Mouse (Mus musculus) kidney, postnatal 0 days (tissue): ENCODE data around the gene Lrrc8a. TPM values are rescaled to one million over a fixed set of nuclear protein-coding genes. Genes with fewer than 3 reads are reported as not detected.

ENCODE experiments used
- ATAC-seq: fragments of 200-750 bp; cut with Nextera tagmentation; replicated peaks from 2 replicates; pipeline ENCODE4 v1.8.0; 2017; ENCODE audit warnings: low read depth, moderate number of reproducible peaks, moderate TSS enrichment, moderate library complexity; ENCODE audit not compliant: low FRiP score
- DNase-seq: peaks from one replicate; pipeline ENCODE4 v3.0.0-alpha.2; 2016; ENCODE audit warnings: low spot score
- H3K27ac ChIP-seq: fragments of 300-500 bp; sonication (generic); 2 replicates; pipeline ENCODE4 v1.5.1; 2014; ENCODE audit warnings: mild to moderate bottlenecking
- H3K27me3 ChIP-seq: fragments of 300-500 bp; sonication (generic); 2 replicates; pipeline ENCODE4 v1.6.1; 2014; ENCODE audit warnings: low read length, mixed read lengths; ENCODE audit not compliant: insufficient read depth
- H3K36me3 ChIP-seq: fragments of 300-500 bp; sonication (generic); 2 replicates; pipeline ENCODE4 v1.6.1; 2014; ENCODE audit warnings: low read length, mixed read lengths; ENCODE audit not compliant: insufficient read depth
- H3K4me1 ChIP-seq: fragments of 300-500 bp; sonication (generic); replicated peaks from 2 replicates; pipeline ENCODE4 v1.6.1; 2014; ENCODE audit warnings: antibody characterized with exemption, low read length, mixed read lengths; ENCODE audit not compliant: insufficient read depth
- H3K4me2 ChIP-seq: fragments of 300-500 bp; sonication (generic); 2 replicates; pipeline ENCODE4 v1.6.1; 2014; ENCODE audit warnings: mild to moderate bottlenecking, low read length, moderate library complexity, mixed read lengths
- H3K4me3 ChIP-seq: fragments of 300-500 bp; sonication (generic); replicated peaks from 2 replicates; pipeline ENCODE4 v1.5.1; 2014; ENCODE audit warnings: low read depth, low read length
- H3K9ac ChIP-seq: fragments of 300-500 bp; sonication (generic); 2 replicates; pipeline ENCODE4 v1.6.1; 2014; ENCODE audit warnings: low read depth, low read length
- H3K9me3 ChIP-seq: fragments of 300-500 bp; sonication (generic); replicated peaks from 2 replicates; pipeline ENCODE4 v1.6.1; 2016; ENCODE audit warnings: low read length, inconsistent platforms, mixed read lengths
- CTCF ChIP-seq: IDR thresholded peaks from 2 replicates; pipeline ENCODE4 v1.5.1; 2016; ENCODE audit warnings: antibody characterized with exemption, low read depth, mild to moderate bottlenecking, moderate library complexity
- WGBS: fragments of 180-500 bp; shearing (Covaris S2); extraction: QIAGEN DNeasy Blood & Tissue Kit; methylation state at CpG from one replicate; pipeline ENCODE4 v1.1.7; 2014; 5-methylcytosine and 5-hydroxymethylcytosine counted together
- polyA plus RNA-seq: library from polyadenylated mRNA; unstranded; fragments of >200 nt; fragmentation: Nextera tagmentation; extraction: Ambion mirVana; gene quantifications from 2 replicates; pipeline ENCODE4 v1.2.1, GENCODE M21; 2015

The Lrrc8a gene
- polyA plus RNA-seq, 1 experiment from 2014 or later, result 50.2 TPM

- Histone ChIP-seq H3K27ac (no peak overlapping the region), H3K4me3 (peak overlapping the region; percentile 96), H3K9ac (no peak overlapping the region), H3K27me3 (no peaks in the 10 kb centered on the region), H3K4me1 (peaks cover 19% of the 10 kb centered on the region), H3K36me3 (no peaks in the 10 kb centered on the region), H3K9me3 (no peaks in the 10 kb centered on the region), H3K4me2 (peak overlapping the region; percentile 93)
- no peak for TF ChIP-seq CTCF
- DNase-seq, result no peak
- no peak for ATAC-seq
- 96% methylated on average over 5 of the region's 5 CpGs for WGBS
Observed at GRCm38 (mm10) chr2:30285004-30285403, 47.5 kb downstream of the Lrrc8a start.

DNA sequence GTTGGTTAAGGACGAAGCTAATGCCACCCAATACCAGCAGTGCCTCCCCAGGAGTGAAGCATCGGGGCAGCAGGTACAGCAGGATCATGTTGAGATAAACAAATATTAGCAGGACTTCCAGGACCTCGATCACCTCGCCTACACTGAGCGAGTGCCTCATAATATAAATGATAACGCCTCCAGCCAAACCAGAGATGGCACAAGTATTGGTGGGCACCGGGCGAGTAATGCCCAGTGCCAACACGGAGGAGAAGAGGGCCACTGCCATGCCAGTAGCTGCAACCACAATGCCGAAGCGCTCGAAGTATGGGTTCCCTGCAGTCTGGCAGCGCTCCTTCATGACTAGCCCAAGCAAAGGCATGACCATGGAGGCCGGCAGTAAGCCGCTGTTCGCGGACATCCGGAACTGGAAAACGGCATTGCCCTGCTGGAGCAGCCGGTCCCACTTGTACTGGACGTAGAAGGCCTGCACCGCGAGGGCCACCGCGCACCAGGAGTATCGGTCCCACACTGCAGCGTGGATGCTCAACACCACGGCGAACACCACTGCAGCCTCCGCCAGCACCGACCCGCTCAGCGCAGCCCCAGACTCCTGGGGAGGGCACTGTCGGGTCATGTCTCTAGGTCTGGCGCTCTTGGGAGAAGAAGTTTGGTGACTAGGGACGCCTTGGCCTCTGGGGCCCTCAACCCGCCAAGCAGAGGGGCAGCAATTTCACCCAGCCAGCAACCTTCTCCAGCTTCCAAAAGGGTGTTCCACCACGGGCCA, 48.1 kb downstream of the Lrrc8a start:
- peak overlapping the region; percentile 87 for H3K9ac ChIP-seq
- peak overlapping the region; percentile 63; the same call in 1 of the 2 replicates for H3K27ac ChIP-seq
- peak overlapping the region; percentile 93 for H3K4me2 ChIP-seq
- H3K9me3 ChIP-seq, result no peaks in the 10 kb centered on the region
- peak overlapping the region; percentile 96 for H3K4me3 ChIP-seq
- DNase-seq (no peak), ATAC-seq (peak; percentile 70)
- no peaks in the 10 kb centered on the region for H3K27me3 ChIP-seq
- 12% methylated on average over 38 of the region's 38 CpGs for WGBS
- no peak for TF ChIP-seq CTCF
- H3K36me3 ChIP-seq, result no peaks in the 10 kb centered on the region
- H3K4me1 ChIP-seq, result peaks cover 19% of the 10 kb centered on the region

GRCm38 (mm10) chr2:30286192-30287026, 48.9 kb downstream of the Lrrc8a start, which contains the start of the genes Dolk and Nup188:
Dolk (minus strand) TSS chr2:30286334.
Nup188 (plus strand) TSS chr2:30286397.
- ATAC-seq (peak; percentile 92), DNase-seq (peak; percentile 97)
- no peak for TF ChIP-seq CTCF
- Histone ChIP-seq H3K4me3 (peak within 1 kb of the TSS; percentile 96), H3K9ac (peak within 1 kb of the TSS; percentile 87), H3K9me3 (no peaks in the 10 kb centered on the region), H3K4me2 (peak within 1 kb of the TSS; percentile 93), H3K4me1 (peaks cover 19% of the 10 kb centered on the region), H3K27ac (peak within 1 kb of the TSS; percentile 63; the same call in 1 of the 2 replicates), H3K27me3 (no peaks in the 10 kb centered on the region), H3K36me3 (no peaks in the 10 kb centered on the region)
- under 1% methylated on average over 64 of the region's 68 CpGs for WGBS

DNA sequence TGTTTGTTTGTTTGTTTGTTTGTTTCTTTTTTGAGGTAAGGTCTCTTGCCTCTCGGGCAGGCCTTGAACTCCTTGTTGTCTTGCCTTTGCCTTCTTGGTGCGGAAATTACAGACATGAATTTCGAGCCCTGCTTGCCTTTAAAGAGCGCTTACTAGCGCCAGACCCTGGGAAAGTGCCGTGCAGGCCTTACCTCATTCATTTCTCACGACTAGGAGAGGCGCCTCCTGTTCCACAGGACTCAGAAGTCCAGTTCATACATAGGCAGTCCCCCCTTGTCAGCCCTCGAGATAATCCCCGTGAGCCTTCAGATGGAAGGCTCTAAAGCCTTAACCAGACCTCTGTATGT, 49.5 kb downstream of the Lrrc8a start:
- WGBS, result 1% methylated on average over 10 of the region's 10 CpGs
- H3K4me2 ChIP-seq, result peak overlapping the region; percentile 93

GRCm38 (mm10) chr2:30299525-30299924, 62.0 kb downstream of the Lrrc8a start:
- H3K4me3 ChIP-seq, result no peak overlapping the region
- H3K27me3 ChIP-seq, result no peaks in the 10 kb centered on the region
- peaks cover 37% of the 10 kb centered on the region for H3K36me3 ChIP-seq
- ATAC-seq (no peak), DNase-seq (peak; percentile 15)
- no peaks in the 10 kb centered on the region for H3K9me3 ChIP-seq
- 83% methylated on average over 3 of the region's 3 CpGs for WGBS
- no peak overlapping the region for H3K4me2 ChIP-seq
- no peaks in the 10 kb centered on the region for H3K4me1 ChIP-seq
- TF ChIP-seq CTCF, result peak; percentile 54; the same call in 1 of the 2 replicates
- no peak overlapping the region for H3K9ac ChIP-seq
- no peak overlapping the region for H3K27ac ChIP-seq

More for the DNA sequence above, 49.5 kb downstream of the Lrrc8a start:
- H3K9ac ChIP-seq, result peak overlapping the region; percentile 87
- H3K4me1 ChIP-seq, result peaks cover 19% of the 10 kb centered on the region
- 0 out of 2 replicates have a peak overlapping the region, but pooled peaks have one; percentile 63 for H3K27ac ChIP-seq
- ATAC-seq, result no peak
- peak overlapping the region; percentile 96 for H3K4me3 ChIP-seq
- H3K9me3 ChIP-seq, result no peaks in the 10 kb centered on the region
- TF ChIP-seq CTCF, result peak; percentile 12; the same call in 1 of the 2 replicates
- H3K27me3 ChIP-seq, result no peaks in the 10 kb centered on the region
- peak; percentile 63 for DNase-seq
- H3K36me3 ChIP-seq, result no peaks in the 10 kb centered on the region

GRCm38 (mm10) chr2:30299966-30300365, 62.5 kb downstream of the Lrrc8a start:
- TF ChIP-seq CTCF, result no peak
- ATAC-seq, result no peak

More at GRCm38 (mm10) chr2:30299966-30300365, 62.5 kb downstream of the Lrrc8a start:
- DNase-seq, result no peak
- no peaks in the 10 kb centered on the region for H3K4me1 ChIP-seq
- H3K36me3 ChIP-seq, result peaks cover 42% of the 10 kb centered on the region
- no peak overlapping the region for H3K9ac ChIP-seq
- H3K4me2 ChIP-seq, result no peak overlapping the region
- 88% methylated on average over 5 of the region's 5 CpGs for WGBS
- H3K9me3 ChIP-seq, result no peaks in the 10 kb centered on the region
- no peak overlapping the region for H3K4me3 ChIP-seq
- no peak overlapping the region for H3K27ac ChIP-seq
- H3K27me3 ChIP-seq, result no peaks in the 10 kb centered on the region
